Mouse (Mus musculus) CH12.LX (cell line): ENCODE results near the gene Pcyox1. TPM values are rescaled to one million over a fixed set of nuclear protein-coding genes. Genes with fewer than 3 reads are reported as not detected.
"Not testable (repeated sequence)": the region's sequence is repeated elsewhere in the genome, so short reads cannot be mapped to it uniquely, and the experiment has no call there.

Experiments used
- DNase-seq: peaks from one replicate; pipeline ENCODE4 v3.0.0-alpha.2; 2013; ENCODE audit errors: extremely low read depth
- H3K27ac ChIP-seq: 2 replicates; pipeline ENCODE4 v1.5.1; 2012; ENCODE audit warnings: low read depth, mild to moderate bottlenecking, control low read depth, moderate library complexity; ENCODE audit not compliant: insufficient read depth
- H3K27me3 ChIP-seq: replicated peaks from 2 replicates; pipeline ENCODE3; 2012; ENCODE audit warnings: inconsistent platforms
- H3K36me3 ChIP-seq, 2 experiments: replicated peaks in 1 of 2; 2 replicates each; pipeline versions ENCODE3 to v1.6.1; 2012; ENCODE audit warnings: inconsistent platforms in 1 of 2, low read length in 1 of 2, mild to moderate bottlenecking in 1 of 2, mixed read lengths in 1 of 2, moderate library complexity in 1 of 2; ENCODE audit not compliant: control insufficient read depth in 1 of 2, insufficient read depth in 1 of 2
- H3K4me1 ChIP-seq, 2 experiments: 2 replicates each; pipeline ENCODE4 v1.6.1; 2012; ENCODE audit warnings: inconsistent platforms in 1 of 2, moderate library complexity in 1 of 2; ENCODE audit not compliant: insufficient read depth in 2 of 2, control insufficient read depth in 1 of 2
- H3K4me2 ChIP-seq: 2 replicates; pipeline ENCODE4 v1.6.1; 2012; ENCODE audit warnings: low read depth, mild to moderate bottlenecking, control low read depth; ENCODE audit not compliant: poor library complexity, insufficient read depth, severe bottlenecking
- H3K4me3 ChIP-seq, 3 experiments: fragments of 150-350 bp in 1 of 3; sonication (generic) in 1 of 3; replicated peaks in 1 of 3; 2 replicates each; pipeline versions ENCODE3 to v1.5.1; 2011 to 2012; ENCODE audit warnings: low read depth in 2 of 3, low read length in 2 of 3, mild to moderate bottlenecking in 2 of 3, moderate library complexity in 2 of 3, control low read depth in 1 of 3, improper control_type of control experiment in 1 of 3, inconsistent platforms in 1 of 3, mixed read lengths in 1 of 3; ENCODE audit not compliant: poor library complexity in 1 of 3
- H3K79me2 ChIP-seq: replicated peaks from 2 replicates; pipeline ENCODE4 v1.6.1; 2012; ENCODE audit warnings: mild to moderate bottlenecking, moderate library complexity; ENCODE audit not compliant: control insufficient read depth, poor library complexity, insufficient read depth, severe bottlenecking; ENCODE audit errors: extremely low read depth
- H3K9ac ChIP-seq: 2 replicates; pipeline ENCODE4 v1.6.1; 2012; ENCODE audit warnings: low read depth, mild to moderate bottlenecking, control low read depth, moderate library complexity; ENCODE audit not compliant: insufficient read depth
- H3K9me3 ChIP-seq: replicated peaks from 2 replicates; pipeline ENCODE3; 2012; ENCODE audit warnings: low read length, inconsistent platforms, mixed read lengths
- BHLHE40 ChIP-seq: IDR thresholded peaks from 2 replicates; pipeline ENCODE4 v1.6.1; 2011; ENCODE audit warnings: mild to moderate bottlenecking, low read depth, low read length, improper control_type of control experiment
- CHD1 ChIP-seq: IDR thresholded peaks from 2 replicates; pipeline ENCODE4 v1.6.1; 2012; ENCODE audit warnings: low read depth, low read length, improper control_type of control experiment, inconsistent platforms
- E2F4 ChIP-seq: IDR thresholded peaks from 2 replicates; pipeline ENCODE4 v1.6.1; 2011; ENCODE audit warnings: low read depth, low read length, improper control_type of control experiment; ENCODE audit not compliant: insufficient replicate concordance
- EP300 ChIP-seq: IDR thresholded peaks from 2 replicates; pipeline ENCODE4 v1.6.1; 2011; ENCODE audit warnings: low read length, improper control_type of control experiment
- HCFC1 ChIP-seq: IDR thresholded peaks from 2 replicates; pipeline ENCODE4 v1.6.1; 2012; ENCODE audit warnings: low read depth, mild to moderate bottlenecking, inconsistent platforms, low read length, improper control_type of control experiment
- KAT2A ChIP-seq: IDR thresholded peaks from 2 replicates; pipeline ENCODE4 v1.6.1; 2012; ENCODE audit warnings: low read length, improper control_type of control experiment, inconsistent platforms; ENCODE audit not compliant: insufficient replicate concordance
- MAFK ChIP-seq: IDR thresholded peaks from 2 replicates; pipeline ENCODE4 v1.6.1; 2011; ENCODE audit warnings: low read length, improper control_type of control experiment; ENCODE audit not compliant: insufficient replicate concordance
- MAX ChIP-seq: IDR thresholded peaks from 2 replicates; pipeline ENCODE4 v1.6.1; 2011; ENCODE audit warnings: low read length, improper control_type of control experiment
- MAZ ChIP-seq: IDR thresholded peaks from 2 replicates; pipeline ENCODE4 v1.6.1; 2012; ENCODE audit warnings: low read depth, mild to moderate bottlenecking, inconsistent platforms, low read length, improper control_type of control experiment, moderate library complexity
- MEF2A ChIP-seq: IDR thresholded peaks from 2 replicates; pipeline ENCODE4 v1.6.1; 2014; ENCODE audit warnings: low read depth, mild to moderate bottlenecking, inconsistent platforms, low read length, improper control_type of control experiment, borderline replicate concordance
- MYC ChIP-seq: IDR thresholded peaks from 2 replicates; pipeline ENCODE4 v1.6.1; 2011; ENCODE audit warnings: low read depth, mild to moderate bottlenecking, improper control_type of control experiment, low read length
- NELFE ChIP-seq: IDR thresholded peaks from 2 replicates; pipeline ENCODE4 v1.6.1; 2011; ENCODE audit warnings: low read depth, low read length, improper control_type of control experiment
- POLR2A ChIP-seq: IDR thresholded peaks from 2 replicates; pipeline ENCODE4 v1.6.1; 2011; ENCODE audit warnings: low read depth, mild to moderate bottlenecking, improper control_type of control experiment, low read length
- TBP ChIP-seq: conservative IDR thresholded peaks from 2 replicates; pipeline ENCODE4 v1.6.1; 2011; ENCODE audit warnings: low read depth, low read length, improper control_type of control experiment
- TCF12 ChIP-seq: IDR thresholded peaks from 2 replicates; pipeline ENCODE4 v1.6.1; 2014; ENCODE audit warnings: low read depth, mild to moderate bottlenecking, inconsistent platforms, low read length, improper control_type of control experiment
- UBTF ChIP-seq: IDR thresholded peaks from 2 replicates; pipeline ENCODE4 v1.6.1; 2012; ENCODE audit warnings: low read depth, mild to moderate bottlenecking, inconsistent platforms, low read length, improper control_type of control experiment, moderate library complexity
- ZC3H11A ChIP-seq: IDR thresholded peaks from 2 replicates; pipeline ENCODE4 v1.6.1; 2012; ENCODE audit warnings: low read depth, mild to moderate bottlenecking, inconsistent platforms, low read length, improper control_type of control experiment
- ZMIZ1 ChIP-seq: IDR thresholded peaks from 2 replicates; pipeline ENCODE4 v1.6.1; 2012; ENCODE audit warnings: low read depth, mild to moderate bottlenecking, inconsistent platforms, low read length, improper control_type of control experiment
- dilution Hi-C: fragments of 300-500 bp; cut with MboI; formaldehyde crosslinking; loops from 2 replicates; pipeline ENCODE4 v1.14.3; 2020; ENCODE audit warnings: low sequenced_read_pairs; ENCODE audit not compliant: extremely low pct_unique_long_range_greater_than_20kb, extremely low pct_ligation_motif_present
- in situ Hi-C: fragments of 300-500 bp; cut with MboI; formaldehyde crosslinking; loops from 3 replicates; pipeline ENCODE4 v1.14.3; 2019; ENCODE audit warnings: low sequenced_read_pairs, low pct_ligation_motif_present, low pct_unique_long_range_greater_than_20kb, mixed read lengths
- polyA plus RNA-seq: library from polyadenylated mRNA; unstranded; fragments of >175 nt; gene quantifications from 2 replicates; pipeline ENCODE4 v1.2.1, GENCODE M21; 2012; ENCODE audit warnings: low read depth; ENCODE audit not compliant: insufficient read length
- total RNA-seq, 2 experiments: library from RNA; depleted of rRNA; stranded (reverse); fragments of 300-350 nt in 1 of 2; fragments of >200 nt in 1 of 2; gene quantifications; 2 replicates each; pipeline ENCODE4 v1.2.3; 2012 to 2014

Gene Pcyox1
- total and polyA plus RNA-seq, 3 experiments, result 8.7 to 12.9 (median 12.8) TPM

DNA sequence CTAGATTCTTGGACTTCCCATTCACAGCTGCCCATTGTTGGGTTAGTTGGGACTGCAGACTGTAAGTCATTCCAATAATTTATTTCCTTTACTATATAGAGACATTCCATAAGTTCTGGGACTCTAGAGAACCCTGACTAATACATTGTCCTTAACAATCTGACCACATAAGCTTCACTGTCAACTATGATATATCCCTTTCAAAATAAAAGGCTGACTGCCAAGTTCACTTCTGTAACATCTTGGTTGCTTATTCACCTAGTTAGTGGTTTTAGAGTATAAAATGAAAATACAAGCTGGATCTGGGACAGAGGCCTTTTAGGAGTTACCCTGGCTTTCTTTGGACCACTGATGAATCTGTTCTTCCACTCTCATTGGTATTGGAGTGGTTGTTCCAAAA is 14.4 kb downstream of the Pcyox1 start:
- Histone ChIP-seq H3K4me1 (no peaks in the 10 kb centered on the region), H3K4me3 (no peak overlapping the region), H3K9me3 (no peaks in the 10 kb centered on the region), H3K27me3 (no peaks in the 10 kb centered on the region), H3K79me2 (no peaks in the 10 kb centered on the region), H3K36me3 (peaks cover 15 to 37% of the 10 kb centered on the region in 2 experiments)
- TF ChIP-seq BHLHE40 (no peak), EP300 (no peak), KAT2A (no peak), TBP (no peak), MAZ (no peak), MEF2A (no peak), UBTF (no peak), NELFE (no peak), ZC3H11A (no peak), MAFK (no peak), MAX (no peak), POLR2A (no peak), HCFC1 (no peak), E2F4 (no peak), CHD1 (no peak), TCF12 (no peak), ZMIZ1 (no peak), MYC (no peak)
- TF ChIP-seq, all 38 proteins: peak for 0
- in situ Hi-C loops, result no loop called here
- no peak overlapping the region for H3K9ac ChIP-seq
- DNase-seq, result no peak
- no peak overlapping the region for H3K27ac ChIP-seq
- dilution Hi-C loops, result no loop called here
- H3K4me2 ChIP-seq, result no peak overlapping the region

DNA sequence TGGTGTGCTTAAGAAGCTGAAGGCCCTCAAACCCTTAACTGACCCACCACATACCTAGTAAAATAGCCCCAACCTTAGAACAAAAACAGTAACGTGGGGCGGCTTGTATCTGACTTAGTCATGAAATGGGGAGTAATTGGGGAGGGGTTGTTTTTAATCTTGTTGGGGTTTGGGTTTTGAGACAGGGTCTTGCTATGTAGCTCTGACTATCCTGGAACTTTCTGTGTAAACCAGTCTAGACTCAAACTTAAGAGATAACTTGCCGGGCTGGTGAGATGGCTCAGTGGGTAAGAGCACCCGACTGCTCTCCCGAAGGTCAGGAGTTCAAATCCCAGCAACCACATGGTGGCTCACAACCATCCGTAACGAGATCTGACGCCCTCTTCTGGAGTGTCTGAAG is 16.8 kb downstream of the Pcyox1 start:
- DNase-seq, H3K9ac ChIP-seq, H3K4me1 ChIP-seq, in situ Hi-C loops, H3K79me2 ChIP-seq, H3K4me2 ChIP-seq, H3K4me3 ChIP-seq, H3K27ac ChIP-seq: not testable (repeated sequence)
- peaks cover 30 to 50% of the 10 kb centered on the region in 2 experiments for H3K36me3 ChIP-seq
- TF ChIP-seq TBP, result peak; percentile 94
- TF ChIP-seq, all 38 proteins: peak for 1; not testable (repeated sequence) for 37
- H3K9me3 ChIP-seq, dilution Hi-C loops, H3K27me3 ChIP-seq: not testable (repeated sequence)
